Mouse (Mus musculus) monocyte, adult 2 months (primary cell): ENCODE results near the gene Samd1.
"Not testable (repeated sequence)": the region's sequence is repeated elsewhere in the genome, so short reads cannot be mapped to it uniquely, and the experiment has no call there.

Source experiments
- DNase-seq, 2 experiments: peaks; one replicate each; pipeline ENCODE4 v3.0.0; 2022; ENCODE audit warnings: low spot score in 2 of 2, low read depth in 1 of 2

Samd1 gene

DNA sequence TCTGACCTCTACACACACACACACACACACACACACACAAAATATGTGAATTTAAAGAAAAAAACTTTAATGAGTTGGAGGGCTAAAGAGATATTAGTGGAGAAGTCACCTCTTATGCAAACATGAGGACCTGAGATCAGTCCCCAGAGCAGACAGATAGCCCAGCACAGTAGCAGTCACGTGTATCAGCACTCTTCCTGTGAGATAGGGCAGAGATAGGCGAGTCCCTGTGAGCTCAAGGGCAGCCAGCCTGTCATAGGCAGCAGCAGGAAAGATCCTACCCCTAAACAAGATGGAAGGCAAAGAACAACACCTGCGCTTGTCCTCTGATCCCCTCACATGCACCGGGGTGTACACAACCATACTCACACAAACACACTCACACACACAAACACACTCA, 15.0 kb upstream of the Samd1 start:
- no peak for DNase-seq

DNA sequence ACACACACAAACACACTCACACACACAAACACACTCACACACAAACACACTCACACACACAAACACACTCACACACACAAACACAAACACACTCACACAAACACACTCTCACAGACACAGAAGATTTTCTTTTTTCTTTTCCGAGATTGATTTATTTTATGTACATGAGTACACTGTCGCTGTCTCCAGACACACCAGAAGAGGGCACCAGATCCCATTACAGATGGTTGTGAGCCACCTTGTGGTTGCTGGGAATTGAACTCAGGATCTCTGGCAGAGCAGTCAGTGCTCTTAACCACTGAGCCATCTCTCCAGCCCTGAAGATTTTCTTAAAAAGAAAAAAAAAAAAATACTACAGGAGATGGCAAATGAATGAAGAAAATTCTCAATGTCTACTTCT, 14.2 kb upstream of the Samd1 start:
- DNase-seq = not testable (repeated sequence)

DNA sequence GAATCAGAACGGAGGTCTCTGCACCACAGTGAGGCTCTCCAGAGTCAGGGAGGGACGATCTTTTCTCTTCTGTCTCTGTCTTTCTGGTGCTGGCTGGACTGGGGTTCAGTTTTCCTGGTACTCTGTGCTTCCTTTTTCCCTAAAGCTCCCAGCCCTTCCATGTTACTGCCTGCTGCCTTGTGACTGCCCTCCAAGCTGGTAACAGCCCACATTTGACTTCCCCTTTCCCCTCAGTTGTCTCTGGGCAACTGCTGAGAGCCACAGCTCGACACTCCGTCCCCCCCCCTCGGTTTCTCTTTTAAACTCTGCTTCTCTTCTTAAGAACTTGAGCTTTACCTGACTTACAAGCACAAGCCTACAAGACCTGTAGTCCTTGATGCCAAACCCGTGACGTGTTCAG, 8.2 kb upstream of the Samd1 start:
- no peak for DNase-seq

DNA sequence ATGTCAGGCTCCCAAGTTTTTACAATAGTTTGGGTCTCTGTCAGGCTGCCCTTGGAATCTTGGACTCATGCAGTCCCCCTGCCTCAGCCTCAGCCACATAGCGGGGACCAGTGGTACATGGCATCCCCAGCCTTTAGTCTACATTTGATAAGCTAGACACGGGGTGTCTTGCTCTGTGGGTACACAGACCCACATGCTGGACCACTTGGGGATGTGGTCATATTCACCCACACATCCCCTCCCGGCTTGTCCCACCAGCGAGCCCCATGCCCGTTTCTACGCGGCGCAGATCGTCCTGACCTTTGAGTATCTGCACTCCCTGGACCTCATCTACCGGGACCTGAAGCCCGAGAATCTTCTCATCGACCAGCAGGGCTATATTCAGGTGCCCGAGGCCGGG, 7.3 kb upstream of the Samd1 start:
- DNase-seq = no peak

DNA sequence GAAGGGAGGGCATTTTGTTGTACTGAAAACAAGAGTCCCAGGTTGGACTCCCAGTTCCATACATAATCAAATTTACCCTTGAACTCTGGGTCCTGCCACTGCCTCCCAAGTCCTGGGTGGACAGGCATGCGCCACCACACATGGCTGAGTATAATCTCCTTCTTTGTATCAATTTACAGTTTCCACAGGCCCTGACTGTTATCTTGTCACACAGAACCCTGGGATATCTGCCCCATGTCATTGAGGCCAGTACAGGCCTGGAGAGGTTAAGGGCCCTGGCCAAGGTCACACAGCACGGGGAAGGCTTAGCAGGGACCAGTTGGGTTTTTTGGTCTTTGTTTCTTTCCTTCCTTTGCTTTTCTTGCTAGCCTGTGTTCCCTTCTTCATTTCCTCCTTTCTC, 5.0 kb upstream of the Samd1 start:
- no peak for DNase-seq

- no peak for DNase-seq
These were observed 3.4 kb upstream of the Samd1 start for GRCm38 (mm10) chr8:83994030-83994429.

DNA sequence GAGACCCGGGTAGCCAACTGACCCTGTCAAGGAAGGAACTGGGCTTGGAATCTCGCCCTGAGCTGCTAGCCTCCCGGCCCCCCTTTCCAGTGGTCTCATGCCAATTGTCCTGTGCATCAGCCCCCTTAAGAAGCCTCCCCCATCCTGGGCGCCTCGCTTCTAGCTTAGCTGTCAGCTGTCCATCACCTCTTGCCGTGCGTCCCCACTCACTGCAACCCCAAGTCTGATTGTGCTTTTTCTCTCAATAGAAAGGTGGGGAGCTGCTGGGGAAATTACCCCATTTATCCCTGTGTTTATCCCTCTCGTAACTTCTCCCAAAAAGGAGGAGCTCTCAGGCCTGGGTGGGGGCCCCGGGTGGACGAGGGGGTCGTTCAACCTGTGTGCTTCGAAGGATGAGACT, 1.5 kb upstream of the Samd1 start:
- DNase-seq = no peak

- peak in 1 of 2 experiments; percentile 46 for DNase-seq
These were observed 636 bp upstream of the Samd1 start for GRCm38 (mm10) chr8:83996567-83997505.

DNA sequence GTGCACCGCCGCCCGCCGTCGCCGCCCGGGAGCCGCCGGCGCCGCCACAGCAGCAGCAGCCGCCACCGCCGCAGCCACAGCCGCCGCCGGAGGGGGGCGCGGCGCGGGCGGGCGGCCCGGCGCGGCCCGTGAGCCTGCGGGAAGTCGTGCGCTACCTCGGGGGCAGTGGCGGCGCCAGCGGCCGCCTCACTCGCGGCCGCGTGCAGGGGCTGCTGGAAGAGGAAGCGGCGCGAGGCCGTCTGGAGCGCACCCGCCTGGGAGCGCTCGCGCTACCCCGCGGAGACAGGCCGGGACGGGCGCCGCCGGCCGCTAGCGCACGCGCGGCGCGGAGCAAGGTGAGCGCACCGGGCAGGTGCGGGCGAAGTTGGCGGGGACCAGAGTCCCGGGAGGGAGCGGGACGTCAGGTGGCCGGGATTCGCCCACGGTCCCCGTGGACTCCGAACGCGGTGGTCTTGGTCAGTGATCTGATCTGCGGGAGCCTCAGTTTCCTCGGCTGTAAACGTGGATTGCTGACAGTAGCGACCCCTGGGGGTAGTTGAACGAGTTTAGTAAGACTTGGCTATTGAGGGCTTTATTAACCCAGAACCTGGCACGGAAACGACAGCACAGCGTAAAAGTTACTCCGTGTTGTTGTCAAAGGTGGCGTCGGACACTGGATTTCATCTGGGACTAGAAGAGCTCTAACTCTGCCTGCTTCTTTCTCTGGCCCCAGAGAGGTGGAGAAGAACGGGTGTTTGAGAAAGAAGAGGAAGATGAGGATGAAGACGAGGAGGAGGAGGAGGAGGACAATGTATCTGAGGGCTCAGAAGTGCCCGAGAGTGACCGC, 972 bp downstream of the Samd1 start:
- peak in 1 of 2 experiments; percentile 31 for DNase-seq

GRCm38 (mm10) chr8:83999057-83999705, 1.7 kb downstream of the Samd1 start:
- no peak for DNase-seq

GRCm38 (mm10) chr8:83999825-84000224, 2.4 kb downstream of the Samd1 start:
- no peak for DNase-seq

GRCm38 (mm10) chr8:84001281-84002000, 4.0 kb downstream of the Samd1 start, which contains the start of gene 1700067K01Rik:
1700067K01Rik (plus strand) TSS chr8:84001502.
- DNase-seq = no peak

DNA sequence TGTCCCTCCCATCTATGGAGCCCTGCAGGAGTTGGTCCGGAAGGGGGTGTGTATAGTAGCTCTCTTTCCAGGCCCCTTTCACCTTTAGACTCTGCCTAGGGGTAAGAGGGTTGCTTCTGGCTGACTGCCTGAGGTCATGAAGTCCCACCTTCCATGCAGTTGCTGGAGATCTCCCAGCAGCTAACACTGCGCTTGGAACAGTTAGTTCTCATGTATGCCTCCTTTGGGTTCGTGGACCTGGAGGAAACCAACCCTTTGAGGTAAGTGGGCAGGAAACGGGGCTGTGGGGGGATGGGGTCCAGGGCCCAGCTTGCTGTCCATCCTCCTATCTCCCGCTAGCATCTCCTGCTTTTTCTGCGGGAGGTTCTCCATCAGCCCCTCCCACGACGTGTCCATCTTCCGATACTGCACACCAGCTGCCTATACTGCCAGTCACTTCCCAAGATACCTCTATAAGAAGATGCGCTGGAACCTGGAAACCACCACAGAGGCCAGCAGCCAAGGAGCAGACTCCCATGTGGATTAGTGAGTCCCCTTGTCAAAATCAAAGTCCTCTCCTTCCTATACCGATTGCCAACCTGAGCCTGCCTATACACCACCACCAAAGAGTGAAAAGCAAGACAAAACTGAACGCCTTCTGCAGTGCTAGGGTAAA, 5.6 kb downstream of the Samd1 start:
- DNase-seq = no peak

DNA sequence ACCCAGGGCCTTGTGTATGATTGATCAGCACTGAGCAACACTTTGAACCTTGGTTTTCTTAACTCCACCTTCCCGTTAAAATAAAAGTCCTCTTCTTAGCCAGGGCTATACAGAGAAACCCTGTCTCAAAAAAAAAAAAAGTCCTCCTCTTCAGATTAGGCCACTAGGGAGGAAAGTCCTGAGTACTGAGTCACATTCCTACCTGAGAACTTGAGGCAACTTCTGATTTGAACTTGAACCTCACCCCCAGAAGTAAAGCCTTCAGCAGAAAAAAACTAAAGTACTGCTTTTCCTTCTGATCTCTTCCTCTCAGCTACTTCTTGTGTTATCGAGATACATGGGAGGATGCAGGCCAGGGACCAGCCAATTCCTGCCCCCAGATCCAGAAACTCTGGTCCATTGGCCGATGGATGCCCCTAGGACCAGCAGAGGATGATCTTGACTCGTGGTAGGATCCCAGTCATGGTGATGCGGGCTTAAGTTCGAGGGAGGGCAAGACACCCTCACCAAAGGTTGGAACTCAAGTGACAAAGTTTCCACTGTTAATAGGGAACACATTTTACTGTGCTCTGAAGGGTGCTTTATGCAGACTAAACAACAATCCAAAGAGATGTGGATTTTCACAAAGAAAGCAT, 6.3 kb downstream of the Samd1 start:
- no peak for DNase-seq

DNA sequence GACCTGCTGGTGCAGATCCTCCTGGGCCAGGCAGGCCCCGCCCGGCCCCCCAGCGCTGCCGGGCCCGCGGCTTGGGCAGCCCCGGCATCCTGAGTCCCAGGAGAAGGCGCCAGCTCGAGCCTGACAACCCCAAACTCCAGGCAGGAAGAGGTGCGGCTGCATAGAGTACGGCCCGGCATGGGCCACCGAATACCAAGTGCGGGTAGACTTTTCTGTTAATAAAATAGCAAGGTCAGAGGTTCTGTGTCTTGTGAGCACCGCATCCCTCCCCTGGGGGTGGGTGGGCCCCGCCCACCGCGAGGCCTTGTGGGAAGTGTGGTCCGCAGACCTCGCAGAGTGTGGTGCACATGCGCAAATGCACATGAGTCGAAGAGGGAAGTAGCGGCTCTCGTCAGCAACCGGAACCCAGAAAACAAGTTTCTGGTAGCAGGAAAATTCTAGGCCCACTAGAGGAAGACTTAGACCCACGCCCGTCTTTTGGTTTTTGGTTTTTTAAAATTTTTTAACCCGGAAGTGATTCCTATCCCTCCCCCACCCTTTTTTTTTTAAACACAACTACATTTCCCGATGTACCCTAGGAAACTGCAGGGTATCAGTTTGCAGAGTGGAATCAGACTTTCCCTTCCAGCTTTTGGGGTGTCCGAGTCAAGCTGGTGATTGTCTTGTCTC, 7.2 kb downstream of the Samd1 start:
- DNase-seq = peak; percentile 87 to 90

DNA sequence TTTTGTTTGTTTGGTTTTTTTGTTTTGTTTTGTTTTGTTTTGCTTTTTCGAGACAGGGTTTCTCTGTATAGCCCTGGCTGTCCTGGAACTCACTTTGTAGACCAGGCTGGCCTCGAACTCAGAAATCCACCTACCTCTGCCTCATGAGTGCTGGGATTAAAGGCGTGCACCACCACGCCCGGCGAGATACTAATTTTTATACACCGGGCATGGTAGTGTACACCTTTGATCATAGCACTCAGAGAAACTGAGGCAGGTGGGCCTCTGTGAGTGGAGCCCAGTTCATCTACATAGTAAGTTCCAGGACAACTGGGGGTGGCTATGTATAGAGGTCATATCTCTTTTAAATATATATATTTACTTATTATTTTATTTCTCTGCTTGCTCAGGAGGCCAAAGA, 8.0 kb downstream of the Samd1 start:
- DNase-seq = not testable (repeated sequence)

- DNase-seq = no peak
These were observed 10.9 kb downstream of the Samd1 start for GRCm38 (mm10) chr8:84008362-84008761.

DNA sequence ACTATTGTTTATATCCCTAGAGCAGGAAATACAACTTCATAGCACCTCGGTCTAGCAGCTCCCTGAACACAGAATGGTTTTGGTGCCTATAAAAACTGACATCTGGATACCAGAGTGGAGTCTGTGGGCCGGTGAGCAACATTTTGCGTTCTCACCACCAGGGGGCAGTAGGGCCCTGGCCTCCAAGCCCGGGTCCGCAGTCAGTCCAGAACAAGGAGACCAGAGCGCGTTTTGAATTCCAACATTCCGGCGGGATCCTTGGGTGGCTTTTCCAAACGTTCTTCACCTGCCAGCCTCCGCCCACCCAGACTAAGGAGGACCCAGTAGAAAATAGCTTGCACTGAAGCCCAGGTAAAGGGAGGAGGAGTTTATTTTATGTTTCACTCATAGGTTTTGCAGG, 12.4 kb downstream of the Samd1 start:
- peak in 1 of 2 experiments; percentile 71 for DNase-seq
